Mouse (Mus musculus): ENCODE results near the gene Rsph1. TPM values are rescaled to one million over a fixed set of nuclear protein-coding genes. Genes with fewer than 3 reads are reported as not detected.
A peak's percentile ranks its signal among the peaks of the same experiment; 100 is the strongest.

The Rsph1 gene
- 0.50 and 0.62 TPM in 2 replicates for polyA plus RNA-seq (2014; fragmentation: Nextera tagmentation; extraction: Ambion mirVana)

- H3K4me2 ChIP-seq (replicated peaks; ENCODE audit: low read depth, low read length), result peak within 1 kb of the TSS; percentile 51
- H3K9ac ChIP-seq (replicated peaks; ENCODE audit: low read depth, low read length), result no peak within 1 kb of the TSS
- no peaks in the 10 kb centered on the region for H3K27me3 ChIP-seq (ENCODE audit: control insufficient read depth, insufficient read depth, low read length)
- H3K4me3 ChIP-seq (ENCODE audit: low read depth, low read length), result peak within 1 kb of the TSS; percentile 20
- H3K27ac ChIP-seq (ENCODE audit: low read length), result no peak within 1 kb of the TSS
- no peaks in the 10 kb centered on the region for H3K4me1 ChIP-seq (ENCODE audit: control insufficient read depth, insufficient read depth, low read length)
- H3K36me3 ChIP-seq (ENCODE audit: control insufficient read depth, insufficient read depth, low read length), result no peaks in the 10 kb centered on the region
- WGBS, result 10% methylated on average over 44 of the region's 44 CpGs
- ATAC-seq (ENCODE audit: insufficient number of reproducible peaks, insufficient read depth, low FRiP score, low read depth), result peak; percentile 88
- no peaks in the 10 kb centered on the region for H3K9me3 ChIP-seq (ENCODE audit: control insufficient read depth, low read depth, low read length)
These were observed at the start of gene Rsph1 for GRCm38 (mm10) chr17:31276922-31277918. Gene Rsph1, minus strand, starts transcription at chr17:31277383.

- H3K9ac ChIP-seq (replicated peaks; ENCODE audit: low read depth, low read length), result no peak overlapping the region
- H3K4me3 ChIP-seq (ENCODE audit: low read depth, low read length), result no peak overlapping the region
- H3K27me3 ChIP-seq (ENCODE audit: control insufficient read depth, insufficient read depth, low read length), result no peaks in the 10 kb centered on the region
- WGBS, result 45% methylated on average over 9 of the region's 9 CpGs
- no peak overlapping the region for H3K27ac ChIP-seq (ENCODE audit: low read length)
- H3K9me3 ChIP-seq (ENCODE audit: control insufficient read depth, low read depth, low read length), result no peaks in the 10 kb centered on the region
- H3K4me1 ChIP-seq (ENCODE audit: control insufficient read depth, insufficient read depth, low read length), result peaks cover 5% of the 10 kb centered on the region; the same call in 1 of the 2 replicates
- ATAC-seq (ENCODE audit: insufficient number of reproducible peaks, insufficient read depth, low FRiP score, low read depth), result no peak
- H3K4me2 ChIP-seq (replicated peaks; ENCODE audit: low read depth, low read length), result no peak overlapping the region
- H3K36me3 ChIP-seq (ENCODE audit: control insufficient read depth, insufficient read depth, low read length), result no peaks in the 10 kb centered on the region
These were observed 49.2 kb upstream of the Rsph1 start for GRCm38 (mm10) chr17:31326220-31326852.

- no peak overlapping the region for H3K4me3 ChIP-seq (ENCODE audit: low read depth, low read length)
- no peak overlapping the region for H3K27ac ChIP-seq (ENCODE audit: low read length)
- H3K9me3 ChIP-seq (ENCODE audit: control insufficient read depth, low read depth, low read length), result no peaks in the 10 kb centered on the region
- H3K27me3 ChIP-seq (ENCODE audit: control insufficient read depth, insufficient read depth, low read length), result no peaks in the 10 kb centered on the region
- no peaks in the 10 kb centered on the region for H3K36me3 ChIP-seq (ENCODE audit: control insufficient read depth, insufficient read depth, low read length)
- WGBS, result 65% methylated on average over 13 of the region's 13 CpGs
- H3K4me1 ChIP-seq (ENCODE audit: control insufficient read depth, insufficient read depth, low read length), result peaks cover 5% of the 10 kb centered on the region; the same call in 1 of the 2 replicates
- no peak overlapping the region for H3K4me2 ChIP-seq (replicated peaks; ENCODE audit: low read depth, low read length)
- no peak for ATAC-seq (ENCODE audit: insufficient number of reproducible peaks, insufficient read depth, low FRiP score, low read depth)
- no peak overlapping the region for H3K9ac ChIP-seq (replicated peaks; ENCODE audit: low read depth, low read length)
These were observed 48.5 kb upstream of the Rsph1 start for GRCm38 (mm10) chr17:31325451-31326219.

DNA sequence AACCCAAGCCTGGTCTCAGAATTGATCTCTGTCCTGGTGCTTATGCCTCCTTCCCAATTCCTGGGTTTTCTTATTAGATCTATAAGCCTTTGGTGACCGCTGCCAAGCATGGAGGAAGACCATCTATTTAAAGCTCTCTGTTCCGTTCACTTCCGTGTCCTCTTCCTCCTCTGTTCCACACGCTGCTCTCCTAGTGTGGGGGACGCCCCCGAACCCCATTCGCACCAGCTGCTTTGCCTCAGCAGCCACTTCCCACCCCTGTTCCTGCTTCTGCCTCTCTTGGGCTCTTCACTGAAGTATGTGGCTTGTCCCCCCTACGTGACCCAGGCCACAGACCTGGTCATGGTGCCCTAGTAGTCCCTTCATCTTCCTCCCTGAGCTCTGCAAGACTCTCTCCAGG lies 47.0 kb upstream of the Rsph1 start:
- no peaks in the 10 kb centered on the region for H3K9me3 ChIP-seq (ENCODE audit: control insufficient read depth, low read depth, low read length)
- H3K27me3 ChIP-seq (ENCODE audit: control insufficient read depth, insufficient read depth, low read length), result no peaks in the 10 kb centered on the region
- H3K4me3 ChIP-seq (ENCODE audit: low read depth, low read length), result no peak overlapping the region
- 88% methylated on average over 8 of the region's 8 CpGs for WGBS
- H3K36me3 ChIP-seq (ENCODE audit: control insufficient read depth, insufficient read depth, low read length), result no peaks in the 10 kb centered on the region
- H3K4me2 ChIP-seq (replicated peaks; ENCODE audit: low read depth, low read length), result no peak overlapping the region
- ATAC-seq (ENCODE audit: insufficient number of reproducible peaks, insufficient read depth, low FRiP score, low read depth), result no peak
- H3K9ac ChIP-seq (replicated peaks; ENCODE audit: low read depth, low read length), result no peak overlapping the region
- H3K4me1 ChIP-seq (ENCODE audit: control insufficient read depth, insufficient read depth, low read length), result peaks cover 9% of the 10 kb centered on the region; the same call in 1 of the 2 replicates
- no peak overlapping the region for H3K27ac ChIP-seq (ENCODE audit: low read length)

- Histone ChIP-seq H3K4me2 (replicated peaks; ENCODE audit: low read depth, low read length) (no peak overlapping the region), H3K27ac (ENCODE audit: low read length) (no peak overlapping the region), H3K9me3 (ENCODE audit: control insufficient read depth, low read depth, low read length) (no peaks in the 10 kb centered on the region), H3K27me3 (ENCODE audit: control insufficient read depth, insufficient read depth, low read length) (no peaks in the 10 kb centered on the region), H3K4me1 (ENCODE audit: control insufficient read depth, insufficient read depth, low read length) (peaks cover 9% of the 10 kb centered on the region; the same call in 1 of the 2 replicates), H3K4me3 (ENCODE audit: low read depth, low read length) (no peak overlapping the region), H3K36me3 (ENCODE audit: control insufficient read depth, insufficient read depth, low read length) (no peaks in the 10 kb centered on the region), H3K9ac (replicated peaks; ENCODE audit: low read depth, low read length) (no peak overlapping the region)
- 0 out of 2 replicates have a peak, but pooled peaks have one; percentile 12 for ATAC-seq (ENCODE audit: insufficient number of reproducible peaks, insufficient read depth, low FRiP score, low read depth)
- 75% methylated on average over 4 of the region's 4 CpGs for WGBS
These were observed 46.2 kb upstream of the Rsph1 start for GRCm38 (mm10) chr17:31323379-31323778.

- Histone ChIP-seq H3K4me1 (ENCODE audit: control insufficient read depth, insufficient read depth, low read length) (peaks cover 9% of the 10 kb centered on the region; the same call in 1 of the 2 replicates), H3K9me3 (ENCODE audit: control insufficient read depth, low read depth, low read length) (no peaks in the 10 kb centered on the region), H3K4me3 (ENCODE audit: low read depth, low read length) (no peak overlapping the region), H3K9ac (replicated peaks; ENCODE audit: low read depth, low read length) (no peak overlapping the region), H3K36me3 (ENCODE audit: control insufficient read depth, insufficient read depth, low read length) (no peaks in the 10 kb centered on the region), H3K27me3 (ENCODE audit: control insufficient read depth, insufficient read depth, low read length) (no peaks in the 10 kb centered on the region), H3K4me2 (replicated peaks; ENCODE audit: low read depth, low read length) (no peak overlapping the region), H3K27ac (ENCODE audit: low read length) (no peak overlapping the region)
- 75% methylated on average over 4 of the region's 4 CpGs for WGBS
- ATAC-seq (ENCODE audit: insufficient number of reproducible peaks, insufficient read depth, low FRiP score, low read depth), result no peak
These were observed 45.3 kb upstream of the Rsph1 start for GRCm38 (mm10) chr17:31322446-31322845.

- no peak overlapping the region for H3K27ac ChIP-seq (ENCODE audit: low read length)
These were observed 44.2 kb upstream of the Rsph1 start for GRCm38 (mm10) chr17:31321425-31321824.

More at GRCm38 (mm10) chr17:31321425-31321824, 44.2 kb upstream of the Rsph1 start:
- no peaks in the 10 kb centered on the region for H3K27me3 ChIP-seq (ENCODE audit: control insufficient read depth, insufficient read depth, low read length)
- H3K36me3 ChIP-seq (ENCODE audit: control insufficient read depth, insufficient read depth, low read length), result no peaks in the 10 kb centered on the region
- peaks cover 9% of the 10 kb centered on the region; the same call in 1 of the 2 replicates for H3K4me1 ChIP-seq (ENCODE audit: control insufficient read depth, insufficient read depth, low read length)
- no peak overlapping the region for H3K4me3 ChIP-seq (ENCODE audit: low read depth, low read length)
- WGBS, result 82% methylated on average over 12 of the region's 12 CpGs
- no peak overlapping the region for H3K4me2 ChIP-seq (replicated peaks; ENCODE audit: low read depth, low read length)
- ATAC-seq (ENCODE audit: insufficient number of reproducible peaks, insufficient read depth, low FRiP score, low read depth), result no peak
- H3K9ac ChIP-seq (replicated peaks; ENCODE audit: low read depth, low read length), result no peak overlapping the region
- H3K9me3 ChIP-seq (ENCODE audit: control insufficient read depth, low read depth, low read length), result no peaks in the 10 kb centered on the region

All from stomach, embryonic 14.5 days (tissue).